Mouse (Mus musculus): Measurements from ENCODE around the gene Nrg4. TPM values are rescaled to one million over a fixed set of nuclear protein-coding genes. Genes with fewer than 3 reads are reported as not detected.

The Nrg4 gene
- total and polyA plus RNA-seq, 3 experiments, result 0.81 to 1.7 (median 1.2) TPM

- H3K9me3 ChIP-seq (replicated peaks; ENCODE audit: low read length), result no peaks in the 10 kb centered on the region
Measured at GRCm38 (mm10) chr9:55329401-55329800, 2.8 kb upstream of the Nrg4 start.

GRCm38 (mm10) chr9:55328151-55328918 is 1.7 kb upstream of the Nrg4 start:
- H3K4me2 ChIP-seq (ENCODE audit: insufficient read depth, low read depth, poor library complexity, severe bottlenecking), result no peak overlapping the region
- no peaks in the 10 kb centered on the region for H3K36me3 ChIP-seq (replicated peaks in 1 of 2; ENCODE audit: control insufficient read depth in 1 of 2, insufficient read depth in 1 of 2, low read length in 1 of 2)
- peaks cover 79% of the 10 kb centered on the region for H3K27me3 ChIP-seq (replicated peaks)
- dilution Hi-C loops (cut with MboI; ENCODE audit: extremely low pct_ligation_motif_present, extremely low pct_unique_long_range_greater_than_20kb, low sequenced_read_pairs) (no loop called here), in situ Hi-C loops (cut with MboI; ENCODE audit: low pct_ligation_motif_present, low pct_unique_long_range_greater_than_20kb, low sequenced_read_pairs) (loop anchor here (5.0 kb wide), 1 partner anchor 64 kb away; no protein-coding TSS in a partner anchor)
- H3K79me2 ChIP-seq (replicated peaks; ENCODE audit: control insufficient read depth, extremely low read depth, insufficient read depth, poor library complexity, severe bottlenecking), result no peaks in the 10 kb centered on the region
- H3K9me3 ChIP-seq (replicated peaks; ENCODE audit: low read length), result no peaks in the 10 kb centered on the region
- DNase-seq (ENCODE audit: extremely low read depth), result no peak
- TF ChIP-seq PAX5 (IDR thresholded peaks at IDR 0.05; ENCODE audit: low read length), result no peak
- no peak for TF ChIP-seq EP300 (IDR thresholded peaks at IDR 0.05; ENCODE audit: low read length)
- TF ChIP-seq CTCF (conservative IDR thresholded peaks at IDR 0.05 in 1 of 2, IDR thresholded peaks at IDR 0.05 in 1 of 2; ENCODE audit: low read depth in 2 of 2, low read length in 2 of 2), result no peak
- no peak for TF ChIP-seq E2F4 (IDR thresholded peaks at IDR 0.05; ENCODE audit: insufficient replicate concordance, low read depth, low read length)
- peaks cover 6 to 35% of the 10 kb centered on the region in 2 experiments for H3K4me1 ChIP-seq (ENCODE audit: control insufficient read depth in 1 of 2, insufficient read depth in 2 of 2)
- H3K9ac ChIP-seq (ENCODE audit: insufficient read depth, low read depth), result no peak overlapping the region
- no peak overlapping the region for H3K4me3 ChIP-seq (replicated peaks in 1 of 3; ENCODE audit: low read depth in 2 of 3, low read length in 2 of 3, poor library complexity in 1 of 3)
- no peak overlapping the region for H3K27ac ChIP-seq (ENCODE audit: insufficient read depth, low read depth)

More at GRCm38 (mm10) chr9:55329401-55329800, 2.8 kb upstream of the Nrg4 start:
- H3K4me2 ChIP-seq (ENCODE audit: insufficient read depth, low read depth, poor library complexity, severe bottlenecking), result no peak overlapping the region
- no peaks in the 10 kb centered on the region for H3K36me3 ChIP-seq (replicated peaks in 1 of 2; ENCODE audit: control insufficient read depth in 1 of 2, insufficient read depth in 1 of 2, low read length in 1 of 2)
- H3K27me3 ChIP-seq (replicated peaks), result peaks cover 76% of the 10 kb centered on the region
- no peak overlapping the region for H3K4me3 ChIP-seq (replicated peaks in 1 of 3; ENCODE audit: low read depth in 2 of 3, low read length in 2 of 3, poor library complexity in 1 of 3)
- no peaks in the 10 kb centered on the region for H3K79me2 ChIP-seq (replicated peaks; ENCODE audit: control insufficient read depth, extremely low read depth, insufficient read depth, poor library complexity, severe bottlenecking)
- in situ Hi-C loops (cut with MboI; ENCODE audit: low pct_ligation_motif_present, low pct_unique_long_range_greater_than_20kb, low sequenced_read_pairs) (loop anchor here (5.0 kb wide), 1 partner anchor 63 kb away; no protein-coding TSS in a partner anchor), dilution Hi-C loops (cut with MboI; ENCODE audit: extremely low pct_ligation_motif_present, extremely low pct_unique_long_range_greater_than_20kb, low sequenced_read_pairs) (no loop called here)
- TF ChIP-seq TCF12 (IDR thresholded peaks at IDR 0.05; ENCODE audit: low read depth, low read length) (no peak), ETS1 (conservative IDR thresholded peaks at IDR 0.05; ENCODE audit: low read depth, low read length) (no peak), RCOR1 (conservative IDR thresholded peaks at IDR 0.05; ENCODE audit: low read depth, low read length) (no peak), ZC3H11A (IDR thresholded peaks at IDR 0.05; ENCODE audit: low read depth, low read length) (no peak), MAFK (IDR thresholded peaks at IDR 0.05; ENCODE audit: insufficient replicate concordance, low read length) (no peak), USF2 (conservative IDR thresholded peaks at IDR 0.05; ENCODE audit: low read depth, low read length) (no peak), IRF4 (IDR thresholded peaks at IDR 0.05; ENCODE audit: low read depth, low read length) (no peak), CTCF (conservative IDR thresholded peaks at IDR 0.05 in 1 of 2, IDR thresholded peaks at IDR 0.05 in 1 of 2; ENCODE audit: low read depth in 2 of 2, low read length in 2 of 2) (no peak), MXI1 (IDR thresholded peaks at IDR 0.05; ENCODE audit: low read depth, low read length) (no peak), CHD1 (IDR thresholded peaks at IDR 0.05; ENCODE audit: low read depth, low read length) (no peak), ZMIZ1 (IDR thresholded peaks at IDR 0.05; ENCODE audit: low read depth, low read length) (no peak), ZNF384 (IDR thresholded peaks at IDR 0.05; ENCODE audit: low read depth, low read length) (no peak), MAX (IDR thresholded peaks at IDR 0.05; ENCODE audit: low read length) (no peak), SIN3A (IDR thresholded peaks at IDR 0.05; ENCODE audit: low read length) (no peak), POLR2AphosphoS2 (IDR thresholded peaks at IDR 0.05; ENCODE audit: low read depth, low read length) (no peak), UBTF (IDR thresholded peaks at IDR 0.05; ENCODE audit: low read depth, low read length) (no peak), NRF1 (IDR thresholded peaks at IDR 0.05; ENCODE audit: low read depth, low read length) (no peak), MEF2A (IDR thresholded peaks at IDR 0.05; ENCODE audit: borderline replicate concordance, low read depth, low read length) (no peak), GABPA (IDR thresholded peaks at IDR 0.05; ENCODE audit: insufficient replicate concordance, low read depth, low read length) (no peak), BHLHE40 (IDR thresholded peaks at IDR 0.05; ENCODE audit: low read depth, low read length) (no peak)
- no peak overlapping the region for H3K9ac ChIP-seq (ENCODE audit: insufficient read depth, low read depth)
- DNase-seq (ENCODE audit: extremely low read depth), result no peak
- no peak overlapping the region for H3K27ac ChIP-seq (ENCODE audit: insufficient read depth, low read depth)
- peaks cover 6 to 34% of the 10 kb centered on the region in 2 experiments for H3K4me1 ChIP-seq (ENCODE audit: control insufficient read depth in 1 of 2, insufficient read depth in 2 of 2)
